Mouse (Mus musculus): ENCODE data around the gene Cnpy4.

Gene Cnpy4

GRCm38 (mm10) chr5:138186950-138187638 is at the start of gene Cnpy4, which contains the start of gene Taf6:
Gene Cnpy4, plus strand, starts transcription at chr5:138187485.
Gene Taf6, minus strand, starts transcription at chr5:138187451.
- DNase-seq (ENCODE audit: low read depth, low spot score), result peak; percentile 94

GRCm38 (mm10) chr5:138137935-138138549 is 49.2 kb upstream of the Cnpy4 start:
- peak; percentile 55 for DNase-seq (ENCODE audit: low read depth, low spot score)

GRCm38 (mm10) chr5:138138585-138138984 is 48.7 kb upstream of the Cnpy4 start:
- DNase-seq (ENCODE audit: low read depth, low spot score), result no peak

GRCm38 (mm10) chr5:138154390-138154789 is 32.9 kb upstream of the Cnpy4 start:
- no peak for DNase-seq (ENCODE audit: low read depth, low spot score)

GRCm38 (mm10) chr5:138155443-138155976 is 31.8 kb upstream of the Cnpy4 start, which contains the start of gene Zfp113:
Gene Zfp113, minus strand, starts transcription at chr5:138155744.
- DNase-seq (ENCODE audit: low read depth, low spot score), result peak; percentile 91

GRCm38 (mm10) chr5:138160224-138160762 is 27.0 kb upstream of the Cnpy4 start:
- no peak for DNase-seq (ENCODE audit: low read depth, low spot score)

- peak; percentile 95 for DNase-seq (ENCODE audit: low read depth, low spot score)
Measured at GRCm38 (mm10) chr5:138160842-138161665, 26.2 kb upstream of the Cnpy4 start, which contains the start of gene Cops6. Gene Cops6, plus strand, starts transcription at chr5:138161071.

GRCm38 (mm10) chr5:138163046-138163445 is 24.2 kb upstream of the Cnpy4 start:
- no peak for DNase-seq (ENCODE audit: low read depth, low spot score)

- DNase-seq (ENCODE audit: low read depth, low spot score), result no peak
Measured at GRCm38 (mm10) chr5:138163610-138164009, 23.7 kb upstream of the Cnpy4 start.

GRCm38 (mm10) chr5:138165594-138165993 is 21.7 kb upstream of the Cnpy4 start:
- no peak for DNase-seq (ENCODE audit: low read depth, low spot score)

- DNase-seq (ENCODE audit: low read depth, low spot score), result peak; percentile 93
Measured at GRCm38 (mm10) chr5:138170936-138171561, 16.2 kb upstream of the Cnpy4 start.

- DNase-seq (ENCODE audit: low read depth, low spot score), result peak; percentile 97
Measured at GRCm38 (mm10) chr5:138171695-138172491, 15.4 kb upstream of the Cnpy4 start, which contains the start of the genes Ap4m1 and Mcm7. Gene Ap4m1, plus strand, starts transcription at chr5:138172002. Gene Mcm7, minus strand, starts transcription at chr5:138172422.

GRCm38 (mm10) chr5:138173217-138173616 is 14.1 kb upstream of the Cnpy4 start:
- DNase-seq (ENCODE audit: low read depth, low spot score), result no peak

GRCm38 (mm10) chr5:138187661-138188306 is 499 bp downstream of the Cnpy4 start:
- DNase-seq (ENCODE audit: low read depth, low spot score), result peak; percentile 86

- peak; percentile 78 for DNase-seq (ENCODE audit: low read depth, low spot score)
Measured at GRCm38 (mm10) chr5:138193771-138194727, 6.8 kb downstream of the Cnpy4 start, which contains the start of gene Mblac1. Gene Mblac1, plus strand, starts transcription at chr5:138194314.

- no peak for DNase-seq (ENCODE audit: low read depth, low spot score)
Measured at GRCm38 (mm10) chr5:138194755-138195345, 7.6 kb downstream of the Cnpy4 start.

- DNase-seq (ENCODE audit: low read depth, low spot score), result no peak
Measured at GRCm38 (mm10) chr5:138195463-138195862, 8.2 kb downstream of the Cnpy4 start.

- no peak for DNase-seq (ENCODE audit: low read depth, low spot score)
Measured at GRCm38 (mm10) chr5:138199576-138199975, 12.3 kb downstream of the Cnpy4 start.

Data from CD4-positive helper T cell, adult 2 months (primary cell).